Mouse (Mus musculus) bone marrow, adult 2 months (tissue): ENCODE data around the gene Gm15293. TPM values are rescaled to one million over a fixed set of nuclear protein-coding genes. Genes with fewer than 3 reads are reported as not detected.
"Not testable (repeated sequence)": the region's sequence is repeated elsewhere in the genome, so short reads cannot be mapped to it uniquely, and the experiment has no call there.

Experiments
- H3K27ac ChIP-seq: fragments of 200-500 bp; 2 replicates; pipeline ENCODE4 v1.5.1; 2012; ENCODE audit warnings: low read depth, mild to moderate bottlenecking, control low read depth, inconsistent platforms, low read length; ENCODE audit not compliant: control insufficient read depth, poor library complexity, insufficient read depth
- H3K4me1 ChIP-seq: fragments of 200-500 bp; 2 replicates; pipeline ENCODE4 v1.6.1; 2011; ENCODE audit warnings: low read length; ENCODE audit not compliant: control insufficient read depth, insufficient read depth
- H3K4me3 ChIP-seq: fragments of 200-500 bp; replicated peaks from 2 replicates; pipeline ENCODE3; 2011; ENCODE audit warnings: mild to moderate bottlenecking, low read depth, low read length, control low read depth; ENCODE audit not compliant: control insufficient read depth
- WGBS: fragments of 180-500 bp; shearing (Covaris S2); methylation state at CpG from one replicate; pipeline ENCODE4 v1.1.7; 2018; 5-methylcytosine and 5-hydroxymethylcytosine counted together
- polyA plus RNA-seq: library from polyadenylated mRNA; stranded (reverse); fragments of >200 nt; gene quantifications from 2 replicates; pipeline ENCODE4 v1.2.4, GENCODE M21; 2011; ENCODE audit warnings: low replicate concordance; ENCODE audit not compliant: missing spikeins, insufficient read depth, insufficient read length

Gene Gm15293
- polyA plus RNA-seq, result not detected in 2 replicates

DNA sequence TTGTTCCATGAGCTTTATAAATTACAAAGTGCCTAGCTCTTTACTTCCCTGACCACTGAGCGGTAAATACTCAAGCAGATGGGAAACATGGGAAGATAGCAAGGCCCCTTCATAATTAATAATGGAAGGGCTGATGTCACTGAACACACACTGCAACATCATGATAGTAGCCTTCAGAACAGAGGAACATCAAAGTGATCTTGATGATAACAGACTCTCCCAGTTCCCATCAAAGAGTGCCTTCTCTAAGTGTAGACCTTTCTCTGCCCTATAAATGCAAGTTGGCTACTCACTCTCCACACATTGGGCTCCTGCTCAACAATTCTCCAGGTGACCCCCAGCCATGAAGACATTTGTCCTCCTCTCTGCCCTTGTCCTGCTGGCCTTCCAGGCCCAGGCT lies at the start of gene Gm15293:
TSS of gene Gm15293 (plus strand) at position 301 of the 400 bp plus-strand sequence.
- not testable (repeated sequence) for H3K4me1 ChIP-seq, H3K4me3 ChIP-seq, H3K27ac ChIP-seq
- no CpG with 5 or more reads among the region's 1 CpGs for WGBS

DNA sequence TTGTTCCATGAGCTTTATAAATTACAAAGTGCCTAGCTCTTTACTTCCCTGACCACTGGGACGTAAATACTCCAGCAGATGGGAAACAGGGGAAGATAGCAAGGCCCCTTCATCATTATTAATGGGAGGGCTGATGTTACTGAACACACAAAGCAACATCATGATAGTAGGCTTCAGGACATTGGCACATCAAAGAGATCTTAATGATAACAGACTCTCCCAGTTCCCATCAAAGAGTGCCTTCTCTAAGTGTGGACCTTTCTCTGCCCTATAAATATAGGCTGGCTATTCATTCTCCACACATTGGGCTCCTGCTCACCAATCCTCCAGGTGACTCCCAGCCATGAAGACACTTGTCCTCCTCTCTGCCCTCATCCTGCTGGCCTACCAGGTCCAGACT lies 39.4 kb upstream of the Gm15293 start, which contains the start of gene Defa22:
TSS of gene Defa22 (plus strand) at position 301 of the 400 bp plus-strand sequence.
- no CpG with 5 or more reads among the region's 1 CpGs for WGBS
- not testable (repeated sequence) for H3K4me1 ChIP-seq, H3K4me3 ChIP-seq, H3K27ac ChIP-seq

DNA sequence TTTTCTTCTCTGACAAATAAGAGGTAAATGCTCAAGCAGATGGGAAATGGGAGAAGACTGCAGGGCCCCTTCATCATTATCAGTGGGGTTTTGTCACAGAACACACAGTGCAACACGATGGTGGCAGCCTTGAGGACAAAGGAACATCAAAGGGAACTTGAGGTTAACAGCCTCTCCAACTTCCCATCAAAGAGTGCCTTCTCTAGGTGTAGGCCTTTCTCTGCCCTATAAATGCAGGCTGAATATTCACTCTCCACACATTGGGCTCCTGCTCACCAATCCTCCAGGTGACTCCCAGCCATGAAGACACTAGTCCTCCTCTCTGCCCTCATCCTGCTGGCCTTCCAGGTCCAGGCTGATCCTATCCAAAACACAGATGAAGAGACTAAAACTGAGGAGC lies 10.0 kb upstream of the Gm15293 start, which contains the start of gene Defa31:
TSS of gene Defa31 (plus strand) at position 301 of the 400 bp plus-strand sequence.
- not testable (repeated sequence) for H3K4me3 ChIP-seq, H3K4me1 ChIP-seq, H3K27ac ChIP-seq
- no CpG with 5 or more reads among the region's 1 CpGs for WGBS

Other genes with a start within 250 kb of the Gm15293 start
- gene Defa21, start 176.0 kb upstream of the Gm15293 start, polyA plus RNA-seq, result not detected in 2 replicates
- not detected in 2 replicates for gene Defa23, start 146.5 kb upstream of the Gm15293 start, polyA plus RNA-seq
- gene Defa35, start 136.5 kb upstream of the Gm15293 start, polyA plus RNA-seq, result not detected in 2 replicates
- not detected in 2 replicates for gene Defa25, start 117.1 kb upstream of the Gm15293 start, polyA plus RNA-seq
- gene Gm14851, start 105.5 kb upstream of the Gm15293 start, polyA plus RNA-seq, result not detected in 2 replicates
- not detected in 2 replicates for gene Defa30, start 66.9 kb upstream of the Gm15293 start, polyA plus RNA-seq
- gene Defa22, start 39.3 kb upstream of the Gm15293 start, polyA plus RNA-seq, result not detected in 2 replicates
- not detected in 2 replicates for gene Defa31, start 9.9 kb upstream of the Gm15293 start, polyA plus RNA-seq
- gene Gm15292, start 48.2 kb downstream of the Gm15293 start, polyA plus RNA-seq, result not detected in 2 replicates
- not detected in 2 replicates for gene Defa27, start 114.0 kb downstream of the Gm15293 start, polyA plus RNA-seq
- not detected in 2 replicates for gene Defa29, start 125.5 kb downstream of the Gm15293 start, polyA plus RNA-seq
- not detected in 2 replicates for gene Defa2, start 177.0 kb downstream of the Gm15293 start, polyA plus RNA-seq
- gene Defa33, start 190.2 kb downstream of the Gm15293 start, polyA plus RNA-seq, result not detected in 2 replicates
- gene Defa36, start 225.8 kb downstream of the Gm15293 start, polyA plus RNA-seq, result not detected in 2 replicates